Mouse (Mus musculus) ES-Bruce4 (cell line): ENCODE results near the gene Fto. TPM values are rescaled to one million over a fixed set of nuclear protein-coding genes. Genes with fewer than 3 reads are reported as not detected.

Experiments used
- H3K27ac ChIP-seq: 2 replicates; pipeline ENCODE4 v1.5.1; 2012; ENCODE audit warnings: low read length, inconsistent platforms; ENCODE audit not compliant: insufficient read depth
- H3K27me3 ChIP-seq: 2 replicates; pipeline ENCODE4 v1.6.1; 2012; ENCODE audit warnings: mild to moderate bottlenecking, low read length, inconsistent platforms; ENCODE audit not compliant: control insufficient read depth, poor library complexity, insufficient read depth, severe bottlenecking
- H3K36me3 ChIP-seq: 2 replicates; pipeline ENCODE4 v1.6.1; 2012; ENCODE audit warnings: inconsistent platforms, mild to moderate bottlenecking, low read length, moderate library complexity; ENCODE audit not compliant: control insufficient read depth, poor library complexity, insufficient read depth, severe bottlenecking
- H3K4me1 ChIP-seq: one replicate; pipeline ENCODE4 v1.8.1; 2011; ENCODE audit warnings: low read length; ENCODE audit not compliant: control insufficient read depth, insufficient read depth
- H3K4me3 ChIP-seq: 2 replicates; pipeline ENCODE4 v1.5.1; 2011; ENCODE audit warnings: low read depth, mild to moderate bottlenecking, low read length
- H3K9ac ChIP-seq: 2 replicates; pipeline ENCODE4 v1.6.1; 2012; ENCODE audit warnings: low read depth, mild to moderate bottlenecking, inconsistent platforms; ENCODE audit not compliant: poor library complexity, severe bottlenecking
- H3K9me3 ChIP-seq: replicated peaks from 2 replicates; pipeline ENCODE4 v1.6.1; 2012; ENCODE audit warnings: mild to moderate bottlenecking, low read length, inconsistent platforms; ENCODE audit not compliant: control insufficient read depth, poor library complexity, insufficient read depth, severe bottlenecking
- CTCF ChIP-seq: IDR thresholded peaks from one replicate; pipeline ENCODE4 v1.8.1; 2011; ENCODE audit warnings: low read depth, low read length
- EP300 ChIP-seq: IDR thresholded peaks from 2 replicates; pipeline ENCODE4 v1.6.1; 2011; ENCODE audit warnings: low read depth, low read length; ENCODE audit not compliant: insufficient read depth
- POLR2A ChIP-seq: IDR thresholded peaks from one replicate; pipeline ENCODE4 v1.8.1; 2011; ENCODE audit warnings: low read length; ENCODE audit not compliant: insufficient read depth
- polyA plus RNA-seq: library from polyadenylated mRNA; stranded (reverse); fragments of >200 nt; gene quantifications from 2 replicates; pipeline ENCODE4 v1.2.4, GENCODE M21; 2011; ENCODE audit warnings: low read depth; ENCODE audit not compliant: missing spikeins, insufficient read depth, insufficient read length

The Fto gene
- polyA plus RNA-seq, 1 experiment: 61.2 TPM

DNA sequence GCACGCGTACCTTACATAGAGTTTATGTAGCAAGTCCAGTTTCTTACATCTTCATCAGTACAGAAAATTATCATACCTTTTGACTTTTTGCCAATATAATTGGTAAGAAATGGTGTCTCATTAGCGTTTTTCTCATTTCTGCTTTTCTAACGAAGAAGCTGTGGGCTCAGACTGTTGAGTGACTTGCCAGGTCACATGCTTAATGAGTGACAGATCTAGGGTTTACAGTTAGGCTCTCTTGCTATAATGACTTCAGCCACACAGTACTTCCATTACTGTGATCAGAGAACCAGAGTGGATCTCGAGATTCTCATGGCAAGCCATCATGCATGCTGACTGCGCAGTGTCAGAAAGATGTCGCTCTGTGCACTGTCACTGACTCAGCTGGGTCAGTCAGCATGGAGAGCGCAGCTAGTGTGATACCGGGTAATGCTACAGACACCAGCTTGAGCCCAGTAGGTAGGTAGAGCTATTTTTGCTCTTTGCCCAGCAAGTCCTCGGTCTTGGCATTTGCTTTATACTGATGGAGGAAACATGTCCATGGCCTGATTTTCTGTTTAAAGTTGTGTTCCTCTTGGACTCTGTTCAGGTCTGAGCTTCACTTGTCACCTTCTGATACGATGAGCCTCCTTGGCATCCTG, 188.8 kb downstream of the Fto start:
- H3K36me3 ChIP-seq: no peaks in the 10 kb centered on the region
- no peak overlapping the region for H3K9ac ChIP-seq
- no peak overlapping the region for H3K27ac ChIP-seq
- H3K9me3 ChIP-seq: no peaks in the 10 kb centered on the region
- TF ChIP-seq CTCF (no peak), EP300 (no peak), POLR2A (no peak)
- H3K4me3 ChIP-seq: no peak overlapping the region
- H3K4me1 ChIP-seq: peaks cover 2% of the 10 kb centered on the region
- H3K27me3 ChIP-seq: no peaks in the 10 kb centered on the region

DNA sequence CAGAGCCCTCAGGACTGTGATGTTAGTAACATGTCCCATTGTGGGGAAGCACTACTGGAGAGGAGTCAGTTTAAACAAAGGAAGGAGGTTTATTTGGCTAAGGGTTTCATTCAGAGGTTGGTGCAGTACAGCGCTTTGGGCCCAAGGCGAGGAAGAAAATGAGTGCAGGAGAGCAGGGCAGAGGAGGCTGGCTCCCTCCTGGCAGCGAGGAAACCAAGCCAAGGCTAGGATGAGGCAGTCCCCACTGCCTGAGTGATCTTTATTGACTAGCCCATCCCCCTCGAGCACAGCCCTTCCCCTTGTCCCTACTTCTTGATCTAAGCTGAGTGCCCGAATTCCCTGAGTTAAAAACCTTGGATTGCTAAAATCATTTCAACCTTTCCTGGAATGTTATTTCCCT, 189.5 kb downstream of the Fto start:
- Histone ChIP-seq H3K4me3 (no peak overlapping the region), H3K27ac (no peak overlapping the region), H3K36me3 (no peaks in the 10 kb centered on the region), H3K9me3 (no peaks in the 10 kb centered on the region), H3K4me1 (peaks cover 2% of the 10 kb centered on the region), H3K9ac (no peak overlapping the region), H3K27me3 (no peaks in the 10 kb centered on the region)
- TF ChIP-seq POLR2A: no peak
- no peak for TF ChIP-seq CTCF
- no peak for TF ChIP-seq EP300

DNA sequence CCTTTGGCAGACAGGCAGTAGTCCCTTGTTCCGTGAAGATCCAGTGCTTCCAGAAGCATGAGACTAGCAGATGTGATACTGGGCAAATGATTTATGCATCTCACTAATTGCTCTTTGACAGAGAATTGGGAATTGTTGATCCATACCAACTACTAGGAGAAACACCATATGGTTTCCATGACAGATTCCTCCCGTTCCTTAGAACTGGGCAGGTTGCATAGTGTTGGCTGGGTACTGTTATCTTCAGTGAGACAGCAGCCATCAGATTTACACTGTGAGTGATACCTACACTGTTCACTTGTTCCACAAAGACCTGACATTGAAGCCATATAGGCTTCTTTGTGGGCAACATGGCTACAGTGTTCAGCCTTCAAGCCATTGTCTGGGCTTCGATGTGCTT, 191.0 kb downstream of the Fto start:
- no peak overlapping the region for H3K4me3 ChIP-seq
- H3K27me3 ChIP-seq: no peaks in the 10 kb centered on the region
- H3K27ac ChIP-seq: no peak overlapping the region
- H3K9ac ChIP-seq: no peak overlapping the region
- no peak for TF ChIP-seq EP300
- no peak for TF ChIP-seq POLR2A
- no peak for TF ChIP-seq CTCF
- H3K4me1 ChIP-seq: peaks cover 2% of the 10 kb centered on the region
- H3K36me3 ChIP-seq: no peaks in the 10 kb centered on the region
- no peaks in the 10 kb centered on the region for H3K9me3 ChIP-seq

DNA sequence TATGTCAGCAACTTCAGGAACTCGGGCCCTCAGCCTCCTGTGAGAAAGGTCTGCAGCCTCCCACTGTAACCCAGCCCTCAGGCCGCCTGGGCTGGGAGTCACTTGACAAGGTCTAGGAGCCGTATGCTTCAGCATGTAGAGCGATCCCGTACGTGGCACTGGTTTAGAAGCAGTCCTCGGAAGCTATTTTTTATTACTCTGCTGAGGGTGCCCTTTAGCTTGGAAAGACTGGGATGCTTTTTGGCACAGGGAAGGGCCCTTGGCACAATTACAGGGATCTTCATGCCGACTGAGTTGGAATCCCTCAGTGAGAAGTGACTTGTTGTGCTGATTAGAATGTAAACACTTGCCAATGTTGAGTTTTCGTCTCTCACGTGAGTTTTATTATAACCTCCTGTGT, 191.6 kb downstream of the Fto start:
- Histone ChIP-seq H3K27ac (no peak overlapping the region), H3K9me3 (no peaks in the 10 kb centered on the region), H3K36me3 (no peaks in the 10 kb centered on the region), H3K9ac (no peak overlapping the region), H3K4me1 (peaks cover 2% of the 10 kb centered on the region), H3K27me3 (no peaks in the 10 kb centered on the region), H3K4me3 (no peak overlapping the region)
- TF ChIP-seq POLR2A: no peak

DNA sequence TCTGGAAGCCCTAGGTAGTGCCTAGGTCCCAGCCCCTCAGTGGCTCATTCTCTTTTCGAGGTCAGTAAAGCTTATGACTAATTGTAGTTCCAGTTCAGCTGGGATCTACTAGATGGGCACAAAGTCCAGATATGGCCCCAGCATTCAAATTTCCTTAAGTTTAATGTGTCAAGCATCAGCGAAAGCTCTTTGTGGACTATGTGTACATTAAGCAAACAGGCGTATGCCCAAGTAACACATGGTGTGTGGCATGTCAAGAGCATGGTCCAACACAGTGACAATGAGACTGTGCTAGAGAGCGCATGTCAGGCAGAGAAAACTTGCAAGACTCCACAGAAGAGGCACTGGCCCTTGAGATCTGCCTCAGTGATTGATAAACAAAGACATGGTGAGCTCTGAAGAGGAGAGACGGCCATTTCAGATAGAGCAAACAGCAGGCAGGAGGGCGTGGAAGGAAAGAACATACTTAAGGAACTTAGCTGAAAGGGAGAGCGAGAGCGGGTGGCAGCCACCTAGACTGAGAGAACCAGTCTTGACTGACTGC, 192.2 kb downstream of the Fto start:
- no peaks in the 10 kb centered on the region for H3K36me3 ChIP-seq
- H3K27me3 ChIP-seq: no peaks in the 10 kb centered on the region
- H3K27ac ChIP-seq: no peak overlapping the region
- no peak overlapping the region for H3K4me3 ChIP-seq
- H3K9ac ChIP-seq: no peak overlapping the region
- H3K4me1 ChIP-seq: peaks cover 3% of the 10 kb centered on the region
- no peak for TF ChIP-seq EP300
- no peak for TF ChIP-seq POLR2A
- TF ChIP-seq CTCF: no peak
- no peaks in the 10 kb centered on the region for H3K9me3 ChIP-seq

DNA sequence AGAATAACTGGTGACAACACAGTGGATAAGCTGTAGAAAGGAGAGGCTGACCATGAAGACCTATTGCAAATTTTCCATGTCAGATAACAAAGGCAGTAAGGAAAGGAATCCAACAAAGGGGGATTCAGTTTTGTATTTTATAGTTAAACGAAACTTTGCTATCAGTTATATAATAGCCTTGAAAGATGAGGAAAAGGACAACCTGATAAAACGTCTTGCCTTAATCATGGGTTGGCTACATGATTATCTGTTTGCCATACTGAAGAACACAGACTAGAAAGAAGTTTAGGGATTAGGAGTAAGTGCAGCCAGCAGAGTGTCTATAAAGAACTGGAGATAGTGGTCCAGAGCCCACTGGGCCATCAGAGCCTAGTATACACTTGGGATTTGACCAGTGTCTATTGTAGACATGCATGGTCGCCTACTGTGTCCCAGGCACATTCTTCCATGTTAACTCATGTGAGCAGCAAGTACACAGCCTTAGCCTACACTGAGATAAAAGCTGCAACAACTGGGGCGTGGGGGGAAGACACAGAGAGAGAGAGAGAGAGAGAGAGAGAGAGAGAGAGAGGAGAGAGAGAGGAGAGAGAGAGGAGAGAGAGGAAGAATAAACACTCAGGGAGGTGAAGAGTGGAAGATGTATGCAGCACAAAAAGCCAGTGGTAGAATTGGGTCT, 192.8 kb downstream of the Fto start:
- no peak overlapping the region for H3K4me3 ChIP-seq
- H3K9ac ChIP-seq: no peak overlapping the region
- TF ChIP-seq POLR2A (no peak), EP300 (no peak), CTCF (no peak)
- H3K9me3 ChIP-seq: no peaks in the 10 kb centered on the region
- H3K27me3 ChIP-seq: no peaks in the 10 kb centered on the region
- H3K4me1 ChIP-seq: peaks cover 3% of the 10 kb centered on the region
- no peak overlapping the region for H3K27ac ChIP-seq
- no peaks in the 10 kb centered on the region for H3K36me3 ChIP-seq
